Mouse (Mus musculus): ENCODE results near the gene Rnf40. TPM values are rescaled to one million over a fixed set of nuclear protein-coding genes. Genes with fewer than 3 reads are reported as not detected.

Gene Rnf40
- 33.6 and 34.6 TPM in 2 replicates for total RNA-seq (2014; rRNA removed)
- 35.6 and 36.2 TPM in 2 replicates for polyA plus RNA-seq (2015; fragmentation: Nextera tagmentation; extraction: Ambion mirVana)

- peak within 1 kb of the TSS; percentile 92 for H3K4me3 ChIP-seq (ENCODE audit: low read length)
- TF ChIP-seq CTCF (IDR thresholded peaks at IDR 0.05; ENCODE audit: low read depth) = no peak
- H3K9me3 ChIP-seq (ENCODE audit: low read length) = no peaks in the 10 kb centered on the region
- ATAC-seq = peak; percentile 99
- no peaks in the 10 kb centered on the region for H3K27me3 ChIP-seq (ENCODE audit: insufficient read depth, low read length)
- peak; percentile 98 for DNase-seq (ENCODE audit: low spot score)
- WGBS = under 1% methylated on average over 50 of the region's 50 CpGs
- no peaks in the 10 kb centered on the region; the same call in 1 of the 2 replicates for H3K4me1 ChIP-seq (ENCODE audit: insufficient read depth, low read length)
- peak within 1 kb of the TSS; percentile 74 for H3K27ac ChIP-seq
- H3K4me2 ChIP-seq (ENCODE audit: low read depth, low read length) = peak within 1 kb of the TSS; percentile 89
- peaks cover 46% of the 10 kb centered on the region for H3K36me3 ChIP-seq (ENCODE audit: insufficient read depth, low read length)
- H3K9ac ChIP-seq (replicated peaks; ENCODE audit: low read length) = peak within 1 kb of the TSS; percentile 86
Measured at GRCm38 (mm10) chr7:127588011-127588871, at the start of gene Rnf40, which contains the start of gene Ccdc189. Gene Rnf40, plus strand, starts transcription at chr7:127588767. Gene Ccdc189, minus strand, starts transcription at chr7:127588595.

GRCm38 (mm10) chr7:127541671-127542070 is 46.9 kb upstream of the Rnf40 start:
- Histone ChIP-seq H3K4me2 (ENCODE audit: low read depth, low read length) (no peak overlapping the region), H3K9ac (replicated peaks; ENCODE audit: low read length) (no peak overlapping the region), H3K4me1 (ENCODE audit: insufficient read depth, low read length) (no peaks in the 10 kb centered on the region), H3K27ac (no peak overlapping the region), H3K36me3 (ENCODE audit: insufficient read depth, low read length) (peaks cover 86% of the 10 kb centered on the region), H3K27me3 (ENCODE audit: insufficient read depth, low read length) (no peaks in the 10 kb centered on the region), H3K9me3 (ENCODE audit: low read length) (no peaks in the 10 kb centered on the region), H3K4me3 (ENCODE audit: low read length) (no peak overlapping the region)
- 95% methylated on average over 3 of the region's 3 CpGs for WGBS
- DNase-seq (ENCODE audit: low spot score) (no peak), ATAC-seq (no peak)
- TF ChIP-seq CTCF (IDR thresholded peaks at IDR 0.05; ENCODE audit: low read depth) = no peak

GRCm38 (mm10) chr7:127549116-127549835 is 39.3 kb upstream of the Rnf40 start:
- 66% methylated on average over 15 of the region's 15 CpGs for WGBS
- Histone ChIP-seq H3K27ac (no peak overlapping the region), H3K4me3 (ENCODE audit: low read length) (no peak overlapping the region), H3K4me2 (ENCODE audit: low read depth, low read length) (no peak overlapping the region), H3K36me3 (ENCODE audit: insufficient read depth, low read length) (peaks cover 69% of the 10 kb centered on the region), H3K4me1 (ENCODE audit: insufficient read depth, low read length) (no peaks in the 10 kb centered on the region), H3K9me3 (ENCODE audit: low read length) (no peaks in the 10 kb centered on the region), H3K27me3 (ENCODE audit: insufficient read depth, low read length) (no peaks in the 10 kb centered on the region), H3K9ac (replicated peaks; ENCODE audit: low read length) (no peak overlapping the region)
- no peak for ATAC-seq
- no peak for TF ChIP-seq CTCF (IDR thresholded peaks at IDR 0.05; ENCODE audit: low read depth)
- peak; percentile 61 for DNase-seq (ENCODE audit: low spot score)

GRCm38 (mm10) chr7:127551558-127551957 is 37.0 kb upstream of the Rnf40 start:
- TF ChIP-seq CTCF (IDR thresholded peaks at IDR 0.05; ENCODE audit: low read depth) = no peak
- Histone ChIP-seq H3K27ac (no peak overlapping the region), H3K9me3 (ENCODE audit: low read length) (no peaks in the 10 kb centered on the region), H3K36me3 (ENCODE audit: insufficient read depth, low read length) (peaks cover 71% of the 10 kb centered on the region), H3K4me2 (ENCODE audit: low read depth, low read length) (no peak overlapping the region), H3K4me3 (ENCODE audit: low read length) (no peak overlapping the region), H3K27me3 (ENCODE audit: insufficient read depth, low read length) (no peaks in the 10 kb centered on the region), H3K9ac (replicated peaks; ENCODE audit: low read length) (no peak overlapping the region), H3K4me1 (ENCODE audit: insufficient read depth, low read length) (no peaks in the 10 kb centered on the region)
- no peak for DNase-seq (ENCODE audit: low spot score)
- no peak for ATAC-seq
- 95% methylated on average over 8 of the region's 8 CpGs for WGBS

GRCm38 (mm10) chr7:127560580-127560979 is 28.0 kb upstream of the Rnf40 start:
- H3K27ac ChIP-seq = no peak overlapping the region
- TF ChIP-seq CTCF (IDR thresholded peaks at IDR 0.05; ENCODE audit: low read depth) = no peak
- ATAC-seq = no peak
- no peaks in the 10 kb centered on the region for H3K27me3 ChIP-seq (ENCODE audit: insufficient read depth, low read length)
- H3K4me3 ChIP-seq (ENCODE audit: low read length) = no peak overlapping the region
- no peaks in the 10 kb centered on the region for H3K4me1 ChIP-seq (ENCODE audit: insufficient read depth, low read length)
- no peak overlapping the region for H3K9ac ChIP-seq (replicated peaks; ENCODE audit: low read length)
- H3K4me2 ChIP-seq (ENCODE audit: low read depth, low read length) = no peak overlapping the region
- 95% methylated on average over 11 of the region's 11 CpGs for WGBS
- no peak for DNase-seq (ENCODE audit: low spot score)
- H3K9me3 ChIP-seq (ENCODE audit: low read length) = no peaks in the 10 kb centered on the region
- peaks cover 51% of the 10 kb centered on the region for H3K36me3 ChIP-seq (ENCODE audit: insufficient read depth, low read length)

GRCm38 (mm10) chr7:127561340-127561858 is 27.2 kb upstream of the Rnf40 start, which contains the start of gene Tmem265:
Gene Tmem265, plus strand, starts transcription at chr7:127561390.
- H3K27ac ChIP-seq = no peak within 1 kb of the TSS
- no peak for ATAC-seq
- H3K4me1 ChIP-seq (ENCODE audit: insufficient read depth, low read length) = no peaks in the 10 kb centered on the region
- no peak within 1 kb of the TSS for H3K4me3 ChIP-seq (ENCODE audit: low read length)
- no peak within 1 kb of the TSS for H3K9ac ChIP-seq (replicated peaks; ENCODE audit: low read length)
- H3K36me3 ChIP-seq (ENCODE audit: insufficient read depth, low read length) = peaks cover 45% of the 10 kb centered on the region
- no peak for TF ChIP-seq CTCF (IDR thresholded peaks at IDR 0.05; ENCODE audit: low read depth)
- no peak within 1 kb of the TSS for H3K4me2 ChIP-seq (ENCODE audit: low read depth, low read length)
- 89% methylated on average over 5 of the region's 5 CpGs for WGBS
- DNase-seq (ENCODE audit: low spot score) = no peak
- H3K27me3 ChIP-seq (ENCODE audit: insufficient read depth, low read length) = no peaks in the 10 kb centered on the region
- no peaks in the 10 kb centered on the region for H3K9me3 ChIP-seq (ENCODE audit: low read length)
